Mouse (Mus musculus): Measurements from ENCODE around the gene Ccdc85c. TPM values are rescaled to one million over a fixed set of nuclear protein-coding genes. Genes with fewer than 3 reads are reported as not detected.

The Ccdc85c gene
- total and polyA plus RNA-seq, 2 experiments from 2014 or later: 19.9 to 89.6 TPM

- ATAC-seq (ENCODE audit: low FRiP score) (no peak), DNase-seq (ENCODE audit: low spot score) (peak; percentile 75)
- no peaks in the 10 kb centered on the region for H3K9me3 ChIP-seq (ENCODE audit: low read length)
- no peak overlapping the region for H3K27ac ChIP-seq (ENCODE audit: low read depth, low read length)
- no peaks in the 10 kb centered on the region for H3K36me3 ChIP-seq (ENCODE audit: insufficient read depth, low read length)
- TF ChIP-seq CTCF (IDR thresholded peaks at IDR 0.05): no peak
- 0 out of 2 replicates have a peak, but pooled peaks cover 5% of the 10 kb centered on the region for H3K4me1 ChIP-seq (ENCODE audit: insufficient read depth, low read length)
- no peaks in the 10 kb centered on the region for H3K27me3 ChIP-seq (ENCODE audit: insufficient read depth, low read length)
- WGBS: 26% methylated on average over 9 of the region's 9 CpGs
- H3K4me2 ChIP-seq (ENCODE audit: low read depth, low read length, poor library complexity, severe bottlenecking): no peak overlapping the region
- H3K4me3 ChIP-seq (ENCODE audit: low read depth, low read length): no peak overlapping the region
- H3K9ac ChIP-seq (replicated peaks; ENCODE audit: low read length, poor library complexity, severe bottlenecking): no peak overlapping the region
Measured at GRCm38 (mm10) chr12:108231901-108232300, 43.3 kb downstream of the Ccdc85c start.

DNA sequence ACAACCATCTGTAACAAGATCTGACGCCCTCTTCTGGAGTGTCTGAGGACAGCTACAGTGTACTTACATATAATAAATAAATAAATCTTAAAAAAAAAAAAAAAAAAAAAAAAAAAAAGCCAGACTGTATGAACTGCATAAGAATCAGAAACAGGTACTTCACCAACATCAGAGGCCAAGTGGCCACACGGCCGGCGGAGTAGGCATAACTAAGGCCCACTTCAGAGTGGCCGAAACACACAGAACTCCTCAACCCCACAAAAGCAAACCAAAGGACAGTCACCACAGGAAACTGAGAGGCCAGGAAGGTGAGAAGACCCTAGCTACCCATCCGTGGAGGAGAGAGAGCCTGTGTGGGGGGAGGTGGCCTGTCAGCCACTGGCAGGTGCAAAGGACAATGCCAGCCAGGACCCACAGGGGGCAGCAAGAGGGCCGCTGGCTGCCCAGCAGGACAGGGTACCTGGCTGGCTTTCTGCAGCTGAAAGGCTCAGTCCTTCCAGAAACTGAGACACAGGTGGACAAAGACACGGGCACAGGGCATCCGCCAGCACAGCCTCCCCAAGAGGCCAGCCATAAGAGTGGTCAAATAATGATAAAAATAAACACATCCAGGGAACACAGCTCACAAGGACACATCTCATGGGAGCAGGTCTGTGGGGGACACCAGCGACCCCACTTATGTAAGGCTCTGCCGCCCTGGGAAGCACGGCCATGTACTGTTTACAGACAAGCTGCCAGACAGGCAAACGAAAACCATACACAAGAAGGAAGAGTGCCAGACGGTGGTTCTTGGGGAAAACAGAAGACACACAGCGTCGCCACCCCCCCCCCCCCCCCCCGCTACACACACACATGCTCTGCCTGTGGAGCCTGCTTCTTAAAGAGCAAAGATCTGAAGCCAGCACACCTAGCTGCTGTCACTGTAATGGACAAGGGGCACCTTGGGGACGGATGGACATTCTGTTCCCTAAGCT lies 44.1 kb downstream of the Ccdc85c start:
- no peak overlapping the region; the same call in 1 of the 2 replicates for H3K27ac ChIP-seq (ENCODE audit: low read depth, low read length)
- no peak overlapping the region for H3K4me2 ChIP-seq (ENCODE audit: low read depth, low read length, poor library complexity, severe bottlenecking)
- 0 out of 2 replicates have a peak overlapping the region, but pooled peaks have one; percentile 13 for H3K9ac ChIP-seq (replicated peaks; ENCODE audit: low read length, poor library complexity, severe bottlenecking)
- no peaks in the 10 kb centered on the region for H3K27me3 ChIP-seq (ENCODE audit: insufficient read depth, low read length)
- H3K9me3 ChIP-seq (ENCODE audit: low read length): no peaks in the 10 kb centered on the region
- DNase-seq (ENCODE audit: low spot score): no peak
- no peaks in the 10 kb centered on the region for H3K36me3 ChIP-seq (ENCODE audit: insufficient read depth, low read length)
- TF ChIP-seq CTCF (IDR thresholded peaks at IDR 0.05): peak; percentile 40; the same call in 1 of the 2 replicates
- WGBS: 57% methylated on average over 16 of the region's 18 CpGs
- no peak for ATAC-seq (ENCODE audit: low FRiP score)
- H3K4me3 ChIP-seq (ENCODE audit: low read depth, low read length): no peak overlapping the region
- H3K4me1 ChIP-seq (ENCODE audit: insufficient read depth, low read length): 0 out of 2 replicates have a peak, but pooled peaks cover 5% of the 10 kb centered on the region

GRCm38 (mm10) chr12:108230077-108230476 lies 45.1 kb downstream of the Ccdc85c start:
- no peaks in the 10 kb centered on the region for H3K9me3 ChIP-seq (ENCODE audit: low read length)
- H3K4me2 ChIP-seq (ENCODE audit: low read depth, low read length, poor library complexity, severe bottlenecking): no peak overlapping the region
- no peak for ATAC-seq (ENCODE audit: low FRiP score)
- 86% methylated on average over 12 of the region's 12 CpGs for WGBS
- no peak for TF ChIP-seq CTCF (IDR thresholded peaks at IDR 0.05)
- H3K27ac ChIP-seq (ENCODE audit: low read depth, low read length): no peak overlapping the region
- no peaks in the 10 kb centered on the region for H3K27me3 ChIP-seq (ENCODE audit: insufficient read depth, low read length)
- H3K9ac ChIP-seq (replicated peaks; ENCODE audit: low read length, poor library complexity, severe bottlenecking): no peak overlapping the region
- H3K36me3 ChIP-seq (ENCODE audit: insufficient read depth, low read length): no peaks in the 10 kb centered on the region
- DNase-seq (ENCODE audit: low spot score): no peak
- no peak overlapping the region for H3K4me3 ChIP-seq (ENCODE audit: low read depth, low read length)
- H3K4me1 ChIP-seq (ENCODE audit: insufficient read depth, low read length): 0 out of 2 replicates have a peak, but pooled peaks cover 5% of the 10 kb centered on the region

DNA sequence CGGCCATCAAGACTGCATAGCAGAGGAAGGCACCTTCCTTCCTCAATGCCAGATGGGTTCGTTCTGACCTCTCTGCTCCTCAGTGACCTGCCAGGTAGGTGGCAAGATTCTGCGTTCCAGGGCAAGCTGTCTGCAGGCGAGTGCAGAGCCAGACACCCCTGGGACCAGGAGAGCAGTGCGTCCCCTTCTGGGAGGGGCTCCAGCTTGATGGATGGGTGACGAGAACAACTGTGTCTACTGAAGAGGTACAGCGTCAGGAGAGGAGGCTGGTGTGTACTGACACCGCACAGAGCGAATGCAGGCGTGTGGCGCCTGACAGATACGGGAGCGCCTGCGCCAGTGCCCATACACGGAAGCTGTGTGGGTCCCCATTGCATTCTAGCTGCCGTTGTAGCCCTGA lies 47.7 kb downstream of the Ccdc85c start:
- 80% methylated on average over 16 of the region's 16 CpGs for WGBS
- ATAC-seq (ENCODE audit: low FRiP score) (no peak), DNase-seq (ENCODE audit: low spot score) (no peak)
- H3K36me3 ChIP-seq (ENCODE audit: insufficient read depth, low read length): no peaks in the 10 kb centered on the region
- H3K9me3 ChIP-seq (ENCODE audit: low read length): no peaks in the 10 kb centered on the region
- H3K4me2 ChIP-seq (ENCODE audit: low read depth, low read length, poor library complexity, severe bottlenecking): no peak overlapping the region
- no peak for TF ChIP-seq CTCF (IDR thresholded peaks at IDR 0.05)
- no peak overlapping the region for H3K9ac ChIP-seq (replicated peaks; ENCODE audit: low read length, poor library complexity, severe bottlenecking)
- no peaks in the 10 kb centered on the region for H3K27me3 ChIP-seq (ENCODE audit: insufficient read depth, low read length)
- H3K4me3 ChIP-seq (ENCODE audit: low read depth, low read length): no peak overlapping the region
- no peak overlapping the region for H3K27ac ChIP-seq (ENCODE audit: low read depth, low read length)
- H3K4me1 ChIP-seq (ENCODE audit: insufficient read depth, low read length): 0 out of 2 replicates have a peak, but pooled peaks cover 5% of the 10 kb centered on the region

GRCm38 (mm10) chr12:108226941-108227340 lies 48.3 kb downstream of the Ccdc85c start:
- no peak overlapping the region for H3K4me3 ChIP-seq (ENCODE audit: low read depth, low read length)
- no peak for TF ChIP-seq CTCF (IDR thresholded peaks at IDR 0.05)
- ATAC-seq (ENCODE audit: low FRiP score) (no peak), DNase-seq (ENCODE audit: low spot score) (no peak)
- H3K4me1 ChIP-seq (ENCODE audit: insufficient read depth, low read length): 0 out of 2 replicates have a peak, but pooled peaks cover 3% of the 10 kb centered on the region
- H3K36me3 ChIP-seq (ENCODE audit: insufficient read depth, low read length): no peaks in the 10 kb centered on the region
- H3K9me3 ChIP-seq (ENCODE audit: low read length): no peaks in the 10 kb centered on the region
- no peak overlapping the region for H3K9ac ChIP-seq (replicated peaks; ENCODE audit: low read length, poor library complexity, severe bottlenecking)
- WGBS: 91% methylated on average over 12 of the region's 12 CpGs
- no peak overlapping the region for H3K27ac ChIP-seq (ENCODE audit: low read depth, low read length)
- no peak overlapping the region for H3K4me2 ChIP-seq (ENCODE audit: low read depth, low read length, poor library complexity, severe bottlenecking)
- no peaks in the 10 kb centered on the region for H3K27me3 ChIP-seq (ENCODE audit: insufficient read depth, low read length)

DNA sequence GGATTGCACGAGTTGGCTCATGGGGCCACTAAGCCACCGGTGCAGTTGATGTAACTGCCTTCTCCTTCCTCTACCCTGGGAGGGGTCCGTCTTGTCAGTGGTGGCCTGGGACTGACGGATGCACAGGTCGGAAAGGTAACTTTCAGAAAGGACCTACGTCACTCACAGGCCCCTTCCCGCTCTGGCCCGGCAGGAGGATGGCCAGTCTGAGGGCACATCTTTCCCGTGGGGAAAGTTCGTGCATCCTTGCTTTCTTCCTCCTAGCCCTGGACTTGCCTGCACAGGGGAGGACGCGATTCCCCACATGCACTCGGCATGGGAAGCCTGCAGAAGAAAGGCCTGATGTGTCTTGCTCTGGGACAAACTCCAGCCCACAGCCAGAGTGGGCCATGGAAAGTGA lies 49.0 kb downstream of the Ccdc85c start:
- H3K4me1 ChIP-seq (ENCODE audit: insufficient read depth, low read length): peaks cover 4% of the 10 kb centered on the region; the same call in 1 of the 2 replicates
- no peak overlapping the region for H3K27ac ChIP-seq (ENCODE audit: low read depth, low read length)
- DNase-seq (ENCODE audit: low spot score): no peak
- no peaks in the 10 kb centered on the region for H3K27me3 ChIP-seq (ENCODE audit: insufficient read depth, low read length)
- H3K4me2 ChIP-seq (ENCODE audit: low read depth, low read length, poor library complexity, severe bottlenecking): no peak overlapping the region
- 76% methylated on average over 13 of the region's 13 CpGs for WGBS
- H3K9me3 ChIP-seq (ENCODE audit: low read length): no peaks in the 10 kb centered on the region
- H3K4me3 ChIP-seq (ENCODE audit: low read depth, low read length): no peak overlapping the region
- ATAC-seq (ENCODE audit: low FRiP score): no peak
- no peak overlapping the region for H3K9ac ChIP-seq (replicated peaks; ENCODE audit: low read length, poor library complexity, severe bottlenecking)
- no peaks in the 10 kb centered on the region for H3K36me3 ChIP-seq (ENCODE audit: insufficient read depth, low read length)
- TF ChIP-seq CTCF (IDR thresholded peaks at IDR 0.05): no peak
